ENCODE assay signal across 10 mouse cellular contexts in the genomic region with DNA sequence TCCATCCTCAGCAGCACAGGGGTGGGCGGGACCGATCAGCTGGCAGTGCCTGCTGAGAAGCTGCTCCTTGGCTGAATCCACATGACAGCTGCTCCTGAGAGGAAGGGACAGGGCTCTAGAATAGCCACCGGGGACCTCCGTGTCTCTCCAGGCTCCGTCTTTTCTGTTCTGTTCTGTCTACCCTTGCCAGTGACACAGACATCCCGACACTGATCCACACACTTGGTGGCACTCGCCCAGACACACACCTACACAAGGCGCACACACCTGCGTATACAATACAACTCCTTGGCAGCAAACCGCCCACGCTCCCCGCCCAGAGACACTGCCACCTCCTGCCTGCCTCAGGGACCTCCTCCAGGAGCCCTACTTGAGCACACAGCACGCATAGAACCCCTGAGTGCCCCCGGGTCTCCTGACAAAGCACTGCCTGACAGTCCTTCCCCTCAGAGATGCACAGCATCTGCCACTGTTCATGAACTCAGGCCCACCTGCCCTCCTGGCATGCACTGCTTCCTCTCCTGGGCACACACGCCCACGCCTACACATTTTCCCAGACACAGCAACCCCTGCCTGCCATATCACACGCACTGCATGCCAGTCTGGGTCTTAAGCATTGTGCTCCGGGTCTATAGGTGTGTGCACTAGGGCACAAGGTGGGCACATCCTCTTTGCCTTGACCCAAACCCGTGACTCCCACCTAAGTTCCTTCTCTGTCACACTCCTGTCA. TPM values are rescaled to one million over a fixed set of nuclear protein-coding genes. Genes with fewer than 3 reads are reported as not detected.
A peak's percentile ranks its signal among the peaks of the same experiment; 100 is the strongest.
DNase-seq lines count a peak whose midpoint lies in the region; ATAC-seq lines count a peak whose summit lies in the region.
"Had no signal": no experiment of that assay in that cellular context is flagged by ENCODE, and none has a peak within 500 bp of the region (broad histone marks: within the 10 kb centered on the region; RNA-seq: fewer than 3 reads in every experiment).

No protein-coding gene starts in this region.

- 0 out of 2 replicates have a peak overlapping the region, but pooled peaks have one; percentile 7 for H3K9ac ChIP-seq in hindbrain, embryonic 11.5 days (ENCODE audit: low read depth, low read length)
- peak overlapping the region; percentile 95 for H3K9ac ChIP-seq in midbrain, embryonic 14.5 days (replicated peaks; ENCODE audit: low read length)
- no peak overlapping the region for H3K9ac ChIP-seq in kidney, embryonic 15.5 days
- H3K9ac ChIP-seq: embryonic facial prominence, embryonic 15.5 days; intestine, embryonic 15.5 days had no signal

- WGBS in hindbrain, embryonic 11.5 days = 57% methylated on average over 19 of the region's 19 CpGs
- WGBS in midbrain, embryonic 14.5 days = 55% methylated on average over 19 of the region's 19 CpGs
- WGBS in kidney, embryonic 15.5 days = 61% methylated on average over 19 of the region's 19 CpGs

- H3K4me3 ChIP-seq in hindbrain, embryonic 11.5 days (ENCODE audit: low read depth, low read length) = peak overlapping the region; percentile 57; the same call in 1 of the 2 replicates
- H3K4me3 ChIP-seq in midbrain, embryonic 14.5 days (replicated peaks; ENCODE audit: low read depth, low read length) = peak overlapping the region; percentile 68
- H3K4me3 ChIP-seq in kidney, embryonic 15.5 days (replicated peaks) = no peak overlapping the region
- H3K4me3 ChIP-seq: embryonic facial prominence, embryonic 15.5 days; intestine, embryonic 15.5 days had no signal

- no peak for ATAC-seq in hindbrain, embryonic 11.5 days (ENCODE audit: low FRiP score)
- no peak for ATAC-seq in midbrain, embryonic 14.5 days (ENCODE audit: low FRiP score, low TSS enrichment)
- ATAC-seq in kidney, embryonic 15.5 days (replicated peaks; ENCODE audit: low FRiP score) = no peak
- ATAC-seq: intestine, embryonic 15.5 days had no signal

- peaks cover 27% of the 10 kb centered on the region for H3K4me1 ChIP-seq in hindbrain, embryonic 11.5 days (replicated peaks; ENCODE audit: control insufficient read depth, insufficient read depth, low read length)
- H3K4me1 ChIP-seq in midbrain, embryonic 14.5 days (ENCODE audit: control insufficient read depth, insufficient read depth, low read length) = peaks cover 81% of the 10 kb centered on the region
- H3K4me1 ChIP-seq in kidney, embryonic 15.5 days = peaks cover 36% of the 10 kb centered on the region

- peaks cover 30% of the 10 kb centered on the region for H3K27me3 ChIP-seq in hindbrain, embryonic 11.5 days (ENCODE audit: control insufficient read depth, insufficient read depth, low read length)
- H3K27me3 ChIP-seq in midbrain, embryonic 14.5 days (ENCODE audit: control insufficient read depth, insufficient read depth, low read length) = no peaks in the 10 kb centered on the region
- H3K27me3 ChIP-seq in kidney, embryonic 15.5 days = peaks cover 87% of the 10 kb centered on the region

- no peaks in the 10 kb centered on the region for H3K9me3 ChIP-seq in hindbrain, embryonic 11.5 days (ENCODE audit: control insufficient read depth, low read length)
- H3K9me3 ChIP-seq in midbrain, embryonic 14.5 days (ENCODE audit: control insufficient read depth, low read length) = no peaks in the 10 kb centered on the region
- no peaks in the 10 kb centered on the region for H3K9me3 ChIP-seq in kidney, embryonic 15.5 days (replicated peaks)
- H3K9me3 ChIP-seq: embryonic facial prominence, embryonic 15.5 days; intestine, embryonic 15.5 days had no signal

- H3K4me2 ChIP-seq in hindbrain, embryonic 11.5 days (replicated peaks; ENCODE audit: low read depth, low read length) = peak overlapping the region; percentile 89
- peak overlapping the region; percentile 81 for H3K4me2 ChIP-seq in midbrain, embryonic 14.5 days (ENCODE audit: low read length)
- no peak overlapping the region for H3K4me2 ChIP-seq in kidney, embryonic 15.5 days
- H3K4me2 ChIP-seq: embryonic facial prominence, embryonic 15.5 days; intestine, embryonic 15.5 days had no signal

- H3K27ac ChIP-seq in hindbrain, embryonic 11.5 days (ENCODE audit: low read depth, low read length) = no peak overlapping the region
- H3K27ac ChIP-seq in midbrain, embryonic 14.5 days (replicated peaks; ENCODE audit: low read depth, low read length) = peak overlapping the region; percentile 84
- H3K27ac ChIP-seq in kidney, embryonic 15.5 days = no peak overlapping the region
- H3K27ac ChIP-seq: embryonic facial prominence, embryonic 15.5 days; intestine, embryonic 15.5 days had no signal

- peak; percentile 84 for DNase-seq in brain, adult 2 months (ENCODE audit: low read depth, low spot score)
- peak; percentile 80 for DNase-seq in cerebellum, adult 9-11 months
- no peak for DNase-seq in hindbrain, embryonic 11.5 days (ENCODE audit: low spot score)
- peak; percentile 43 for DNase-seq in midbrain, embryonic 14.5 days
- no peak for DNase-seq in embryo, embryonic 11 days
- no peak for DNase-seq in spleen, adult 18-20 months
- DNase-seq: heart, adult 18-20 months had no signal

- H3K36me3 ChIP-seq in hindbrain, embryonic 11.5 days (ENCODE audit: control insufficient read depth, insufficient read depth, low read length) = no peaks in the 10 kb centered on the region
- no peaks in the 10 kb centered on the region for H3K36me3 ChIP-seq in midbrain, embryonic 14.5 days (ENCODE audit: control insufficient read depth, insufficient read depth, low read length)
- no peaks in the 10 kb centered on the region for H3K36me3 ChIP-seq in kidney, embryonic 15.5 days
- H3K36me3 ChIP-seq: embryonic facial prominence, embryonic 15.5 days; intestine, embryonic 15.5 days had no signal

RNA-seq across cellular contexts. Expression of a gene that starts 2.1 kb away (rescaled TPM):
- polyA plus RNA-seq in hindbrain, embryonic 11.5 days (2014; fragmentation: Nextera tagmentation; extraction: Ambion mirVana) = 13.6 and 14.3 TPM in 2 replicates
- polyA plus RNA-seq in midbrain, embryonic 14.5 days (2014; fragmentation: Nextera tagmentation; extraction: Ambion mirVana) = 54.1 and 105 TPM in 2 replicates
- polyA plus RNA-seq in kidney, embryonic 15.5 days (2015; fragmentation: Nextera tagmentation; extraction: Ambion mirVana) = 6.3 TPM in 2 replicates

RNA-seq across cellular contexts. Expression of a gene that starts 21.5 kb away (rescaled TPM):
- 16.0 and 18.0 TPM in 2 replicates for polyA plus RNA-seq in hindbrain, embryonic 11.5 days (2014; fragmentation: Nextera tagmentation; extraction: Ambion mirVana)
- 32.9 and 58.5 TPM in 2 replicates for polyA plus RNA-seq in midbrain, embryonic 14.5 days (2014; fragmentation: Nextera tagmentation; extraction: Ambion mirVana)
- 89.5 and 97.6 TPM in 2 replicates for polyA plus RNA-seq in kidney, embryonic 15.5 days (2015; fragmentation: Nextera tagmentation; extraction: Ambion mirVana)

RNA-seq across cellular contexts. Expression of a gene that starts 36.4 kb away (rescaled TPM):
- polyA plus RNA-seq in hindbrain, embryonic 11.5 days (2014; fragmentation: Nextera tagmentation; extraction: Ambion mirVana) = 1.6 and 2.1 TPM in 2 replicates
- 2.0 and 2.9 TPM in 2 replicates for polyA plus RNA-seq in midbrain, embryonic 14.5 days (2014; fragmentation: Nextera tagmentation; extraction: Ambion mirVana)
- polyA plus RNA-seq in kidney, embryonic 15.5 days (2015; fragmentation: Nextera tagmentation; extraction: Ambion mirVana) = 28.2 and 30.4 TPM in 2 replicates

RNA-seq across cellular contexts. Expression of a gene that starts 57.2 kb away (rescaled TPM):
- 156 and 178 TPM in 2 replicates for polyA plus RNA-seq in hindbrain, embryonic 11.5 days (2014; fragmentation: Nextera tagmentation; extraction: Ambion mirVana)
- 99.6 and 125 TPM in 2 replicates for polyA plus RNA-seq in midbrain, embryonic 14.5 days (2014; fragmentation: Nextera tagmentation; extraction: Ambion mirVana)
- 155 and 165 TPM in 2 replicates for polyA plus RNA-seq in kidney, embryonic 15.5 days (2015; fragmentation: Nextera tagmentation; extraction: Ambion mirVana)

Comparison
In these comparisons a context has a peak if more than half of its experiments do, and no peak if none do; other contexts are left out.
1. DNase-seq: peak in brain, adult 2 months (single experiment), cerebellum, adult 9-11 months (single experiment) and midbrain, embryonic 14.5 days (single experiment); none in hindbrain, embryonic 11.5 days (single experiment), embryo, embryonic 11 days (single experiment) and spleen, adult 18-20 months (0 of 2).